Mouse (Mus musculus) intestine, embryonic 14.5 days (tissue): ENCODE measurements around the gene Ttyh3. TPM values are rescaled to one million over a fixed set of nuclear protein-coding genes. Genes with fewer than 3 reads are reported as not detected.
A peak's percentile ranks its signal among the peaks of the same experiment; 100 is the strongest.

Source experiments
- ATAC-seq: fragments of 200-750 bp; cut with Nextera tagmentation; replicated peaks from 2 replicates; pipeline ENCODE4 v1.8.0; 2017; ENCODE audit warnings: low read depth, moderate number of reproducible peaks, moderate TSS enrichment, moderate library complexity; ENCODE audit not compliant: low FRiP score, low TSS enrichment
- DNase-seq: peaks from one replicate; pipeline ENCODE4 v3.0.0-alpha.2; 2018; ENCODE audit warnings: low spot score
- H3K27ac ChIP-seq: fragments of 300-500 bp; sonication (generic); 2 replicates; pipeline ENCODE4 v1.5.1; 2014; ENCODE audit warnings: low read depth, mild to moderate bottlenecking, control low read depth
- H3K27me3 ChIP-seq: fragments of 300-500 bp; sonication (generic); replicated peaks from 2 replicates; pipeline ENCODE4 v1.6.1; 2014; ENCODE audit warnings: low read length, control low read depth; ENCODE audit not compliant: control insufficient read depth, insufficient read depth
- H3K36me3 ChIP-seq: fragments of 300-500 bp; sonication (generic); 2 replicates; pipeline ENCODE4 v1.6.1; 2014; ENCODE audit warnings: low read length, control low read depth; ENCODE audit not compliant: control insufficient read depth, insufficient read depth
- H3K4me1 ChIP-seq: fragments of 300-500 bp; sonication (generic); replicated peaks from 2 replicates; pipeline ENCODE4 v1.6.1; 2014; ENCODE audit warnings: low read length, control low read depth, mixed read lengths; ENCODE audit not compliant: control insufficient read depth, insufficient read depth
- H3K4me2 ChIP-seq: fragments of 300-500 bp; sonication (generic); 2 replicates; pipeline ENCODE4 v1.6.1; 2014; ENCODE audit warnings: low read length
- H3K4me3 ChIP-seq: fragments of 300-500 bp; sonication (generic); 2 replicates; pipeline ENCODE4 v1.5.1; 2014; ENCODE audit warnings: low read depth, low read length, control low read depth, mixed read lengths
- H3K9ac ChIP-seq: fragments of 300-500 bp; sonication (generic); 2 replicates; pipeline ENCODE4 v1.6.1; 2014; ENCODE audit warnings: mild to moderate bottlenecking, low read length
- H3K9me3 ChIP-seq: fragments of 300-500 bp; sonication (generic); 2 replicates; pipeline ENCODE4 v1.6.1; 2016; ENCODE audit warnings: low read length, control low read depth; ENCODE audit not compliant: control insufficient read depth
- WGBS: fragments of 180-500 bp; shearing (Covaris S2); extraction: QIAGEN DNeasy Blood & Tissue Kit; methylation state at CpG from one replicate; pipeline ENCODE4 v1.1.7; 2014; 5-methylcytosine and 5-hydroxymethylcytosine counted together
- polyA plus RNA-seq: library from polyadenylated mRNA; unstranded; fragments of >200 nt; fragmentation: Nextera tagmentation; extraction: Ambion mirVana; gene quantifications from 2 replicates; pipeline ENCODE4 v1.2.1, GENCODE M21; 2014

The Ttyh3 gene
- polyA plus RNA-seq, 1 experiment from 2014 or later: 44.8 TPM

- 2% methylated on average over 13 of the region's 13 CpGs for WGBS
- peak; percentile 80 for DNase-seq
- H3K4me1 ChIP-seq: peaks cover 41% of the 10 kb centered on the region
These were observed 861 bp downstream of the Ttyh3 start for GRCm38 (mm10) chr5:140647821-140648518.

GRCm38 (mm10) chr5:140647031-140647760, 1.6 kb downstream of the Ttyh3 start:
- Histone ChIP-seq H3K9ac (peak overlapping the region; percentile 92), H3K4me1 (peaks cover 40% of the 10 kb centered on the region), H3K4me3 (peak overlapping the region; percentile 69), H3K4me2 (peak overlapping the region; percentile 93), H3K9me3 (no peaks in the 10 kb centered on the region), H3K27me3 (no peaks in the 10 kb centered on the region), H3K36me3 (peaks cover 16% of the 10 kb centered on the region; the same call in 1 of the 2 replicates), H3K27ac (0 out of 2 replicates have a peak overlapping the region, but pooled peaks have one; percentile 87)
- 56% methylated on average over 13 of the region's 13 CpGs for WGBS
- ATAC-seq: no peak
- no peak for DNase-seq

More at GRCm38 (mm10) chr5:140647821-140648518, 861 bp downstream of the Ttyh3 start:
- ATAC-seq: peak; percentile 23; the same call in 1 of the 2 replicates
- Histone ChIP-seq H3K9me3 (no peaks in the 10 kb centered on the region), H3K27me3 (no peaks in the 10 kb centered on the region), H3K27ac (peak overlapping the region; percentile 87), H3K4me2 (peak overlapping the region; percentile 93), H3K9ac (peak overlapping the region; percentile 92), H3K36me3 (peaks cover 14% of the 10 kb centered on the region; the same call in 1 of the 2 replicates), H3K4me3 (peak overlapping the region; percentile 69)

- Histone ChIP-seq H3K4me2 (peak overlapping the region; percentile 93; the same call in 1 of the 2 replicates), H3K9ac (no peak overlapping the region), H3K4me1 (peaks cover 50% of the 10 kb centered on the region), H3K4me3 (no peak overlapping the region), H3K27me3 (no peaks in the 10 kb centered on the region), H3K27ac (no peak overlapping the region), H3K36me3 (peaks cover 16% of the 10 kb centered on the region; the same call in 1 of the 2 replicates), H3K9me3 (no peaks in the 10 kb centered on the region)
- WGBS: 94% methylated on average over 6 of the region's 6 CpGs
- ATAC-seq (no peak), DNase-seq (no peak)
These were observed 2.7 kb downstream of the Ttyh3 start for GRCm38 (mm10) chr5:140646171-140646570.

GRCm38 (mm10) chr5:140645454-140645853, 3.4 kb downstream of the Ttyh3 start:
- no peak overlapping the region for H3K4me2 ChIP-seq
- H3K27ac ChIP-seq: no peak overlapping the region
- ATAC-seq (no peak), DNase-seq (no peak)
- H3K36me3 ChIP-seq: peaks cover 16% of the 10 kb centered on the region; the same call in 1 of the 2 replicates
- H3K9me3 ChIP-seq: no peaks in the 10 kb centered on the region
- WGBS: 89% methylated on average over 4 of the region's 4 CpGs
- H3K4me1 ChIP-seq: peaks cover 54% of the 10 kb centered on the region
- H3K4me3 ChIP-seq: no peak overlapping the region
- no peaks in the 10 kb centered on the region for H3K27me3 ChIP-seq
- no peak overlapping the region for H3K9ac ChIP-seq

- Histone ChIP-seq H3K27me3 (no peaks in the 10 kb centered on the region), H3K36me3 (peaks cover 19% of the 10 kb centered on the region), H3K27ac (no peak overlapping the region), H3K4me2 (no peak overlapping the region), H3K4me3 (no peak overlapping the region), H3K4me1 (peaks cover 52% of the 10 kb centered on the region), H3K9me3 (no peaks in the 10 kb centered on the region), H3K9ac (no peak overlapping the region)
- ATAC-seq (no peak), DNase-seq (no peak)
- WGBS: 73% methylated on average over 15 of the region's 15 CpGs
These were observed 4.1 kb downstream of the Ttyh3 start for GRCm38 (mm10) chr5:140644702-140645201.

DNA sequence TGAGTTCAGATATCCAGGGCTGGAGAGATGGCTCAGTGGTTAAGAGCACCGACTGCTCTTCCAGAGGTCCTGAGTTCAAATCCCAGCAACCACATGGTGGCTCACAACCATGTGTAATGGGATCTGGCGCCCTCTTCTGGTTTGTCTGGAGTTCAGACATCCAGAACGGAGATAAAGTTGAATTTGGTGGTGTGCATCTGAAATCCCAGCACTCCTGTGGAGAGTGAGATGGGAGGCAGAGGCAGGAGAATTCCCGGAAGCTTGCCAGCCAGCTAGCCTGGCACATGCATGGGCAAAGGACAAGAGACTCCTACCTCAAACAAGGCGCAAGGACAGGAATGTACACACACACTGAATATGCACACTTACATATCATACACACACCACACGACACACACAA, 4.6 kb downstream of the Ttyh3 start:
- Histone ChIP-seq H3K9me3 (no peaks in the 10 kb centered on the region), H3K36me3 (peaks cover 24% of the 10 kb centered on the region), H3K27me3 (no peaks in the 10 kb centered on the region), H3K4me1 (peaks cover 47% of the 10 kb centered on the region), H3K27ac (no peak overlapping the region), H3K4me3 (no peak overlapping the region), H3K9ac (no peak overlapping the region), H3K4me2 (no peak overlapping the region)
- ATAC-seq (no peak), DNase-seq (no peak)
- 94% methylated on average over 6 of the region's 6 CpGs for WGBS

GRCm38 (mm10) chr5:140642076-140642475, 6.8 kb downstream of the Ttyh3 start:
- Histone ChIP-seq H3K9me3 (no peaks in the 10 kb centered on the region), H3K27ac (0 out of 2 replicates have a peak overlapping the region, but pooled peaks have one; percentile 30), H3K4me3 (no peak overlapping the region), H3K9ac (no peak overlapping the region), H3K27me3 (no peaks in the 10 kb centered on the region), H3K4me1 (peaks cover 40% of the 10 kb centered on the region), H3K4me2 (no peak overlapping the region), H3K36me3 (peaks cover 43% of the 10 kb centered on the region)
- DNase-seq: no peak
- 72% methylated on average over 3 of the region's 3 CpGs for WGBS
- no peak for ATAC-seq

- Histone ChIP-seq H3K4me2 (no peak overlapping the region), H3K27ac (0 out of 2 replicates have a peak overlapping the region, but pooled peaks have one; percentile 30), H3K27me3 (no peaks in the 10 kb centered on the region), H3K4me3 (no peak overlapping the region), H3K9me3 (no peaks in the 10 kb centered on the region), H3K9ac (0 out of 2 replicates have a peak overlapping the region, but pooled peaks have one; percentile 8), H3K36me3 (peaks cover 44% of the 10 kb centered on the region), H3K4me1 (peaks cover 33% of the 10 kb centered on the region)
- WGBS: 52% methylated on average over 10 of the region's 10 CpGs
- DNase-seq (no peak), ATAC-seq (no peak; the same call in 1 of the 2 replicates)
These were observed 7.4 kb downstream of the Ttyh3 start for GRCm38 (mm10) chr5:140641254-140641928.
